Mouse (Mus musculus) liver, embryonic 11.5 days (tissue): Measurements from ENCODE around the gene Btaf1. TPM values are rescaled to one million over a fixed set of nuclear protein-coding genes. Genes with fewer than 3 reads are reported as not detected.
A peak's percentile ranks its signal among the peaks of the same experiment; 100 is the strongest.

Experiments used
- ATAC-seq: fragments of 200-750 bp; cut with Nextera tagmentation; replicated peaks from 2 replicates; pipeline ENCODE4 v1.8.0; 2017; ENCODE audit warnings: moderate number of reproducible peaks, mild to moderate bottlenecking, moderate TSS enrichment, moderate library complexity; ENCODE audit not compliant: low FRiP score
- DNase-seq: peaks from one replicate; pipeline ENCODE4 v3.0.0-alpha.2; 2017; ENCODE audit warnings: low spot score
- H3K27ac ChIP-seq: fragments of 300-500 bp; sonication (generic); 2 replicates; pipeline ENCODE4 v1.5.1; 2014; ENCODE audit warnings: mild to moderate bottlenecking, low read depth, low read length, control low read depth
- H3K27me3 ChIP-seq: fragments of 300-500 bp; sonication (generic); replicated peaks from 2 replicates; pipeline ENCODE4 v1.6.1; 2014; ENCODE audit warnings: low read length, mixed read lengths; ENCODE audit not compliant: control insufficient read depth, insufficient read depth
- H3K36me3 ChIP-seq: fragments of 300-500 bp; sonication (generic); 2 replicates; pipeline ENCODE4 v1.6.1; 2014; ENCODE audit warnings: mild to moderate bottlenecking, low read length, moderate library complexity, mixed read lengths; ENCODE audit not compliant: control insufficient read depth, insufficient read depth
- H3K4me1 ChIP-seq: fragments of 300-500 bp; sonication (generic); replicated peaks from 2 replicates; pipeline ENCODE4 v1.6.1; 2014; ENCODE audit warnings: low read length, mixed read lengths; ENCODE audit not compliant: control insufficient read depth, insufficient read depth
- H3K4me2 ChIP-seq: fragments of 300-500 bp; sonication (generic); 2 replicates; pipeline ENCODE4 v1.6.1; 2014; ENCODE audit warnings: mild to moderate bottlenecking, control low read depth, moderate library complexity
- H3K4me3 ChIP-seq: fragments of 300-500 bp; sonication (generic); 2 replicates; pipeline ENCODE4 v1.5.1; 2014; ENCODE audit warnings: low read depth, low read length, control low read depth
- H3K9ac ChIP-seq: fragments of 300-500 bp; sonication (generic); 2 replicates; pipeline ENCODE4 v1.6.1; 2014; ENCODE audit warnings: low read depth, low read length, control low read depth
- H3K9me3 ChIP-seq: fragments of 300-500 bp; sonication (generic); 2 replicates; pipeline ENCODE4 v1.6.1; 2016; ENCODE audit warnings: low read length, inconsistent platforms, mixed read lengths; ENCODE audit not compliant: control insufficient read depth
- WGBS: fragments of 180-500 bp; shearing (Covaris S2); extraction: QIAGEN DNeasy Blood & Tissue Kit; methylation state at CpG from one replicate; pipeline ENCODE4 v1.1.7; 2014; 5-methylcytosine and 5-hydroxymethylcytosine counted together
- polyA plus RNA-seq: library from polyadenylated mRNA; unstranded; fragments of >200 nt; fragmentation: Nextera tagmentation; extraction: Ambion mirVana; gene quantifications from 2 replicates; pipeline ENCODE4 v1.2.1, GENCODE M21; 2014

The Btaf1 gene
- polyA plus RNA-seq: 29.9 and 32.4 TPM in 2 replicates

GRCm38 (mm10) chr19:36925671-36926552, at the start of gene Btaf1:
Btaf1 (plus strand) TSS chr19:36926079.
- Histone ChIP-seq H3K4me3 (peak within 1 kb of the TSS; percentile 96), H3K27ac (peak within 1 kb of the TSS; percentile 98), H3K9ac (peak within 1 kb of the TSS; percentile 97), H3K9me3 (no peaks in the 10 kb centered on the region), H3K36me3 (peaks cover 3% of the 10 kb centered on the region; the same call in 1 of the 2 replicates), H3K4me2 (peak within 1 kb of the TSS; percentile 75), H3K4me1 (peaks cover 22% of the 10 kb centered on the region), H3K27me3 (no peaks in the 10 kb centered on the region)
- under 1% methylated on average over 84 of the region's 98 CpGs for WGBS
- peak; percentile 89 for DNase-seq
- ATAC-seq: peak; percentile 94

GRCm38 (mm10) chr19:36877329-36877728, 48.5 kb upstream of the Btaf1 start:
- no peaks in the 10 kb centered on the region for H3K9me3 ChIP-seq
- H3K36me3 ChIP-seq: peaks cover 50% of the 10 kb centered on the region
- ATAC-seq (no peak), DNase-seq (no peak)
- H3K4me2 ChIP-seq: no peak overlapping the region
- H3K4me1 ChIP-seq: no peaks in the 10 kb centered on the region
- H3K9ac ChIP-seq: no peak overlapping the region
- H3K27ac ChIP-seq: no peak overlapping the region
- H3K4me3 ChIP-seq: no peak overlapping the region
- H3K27me3 ChIP-seq: no peaks in the 10 kb centered on the region

- 86% methylated on average over 11 of the region's 11 CpGs for WGBS
- ATAC-seq (no peak), DNase-seq (no peak)
- peaks cover 47% of the 10 kb centered on the region for H3K36me3 ChIP-seq
- no peaks in the 10 kb centered on the region for H3K4me1 ChIP-seq
- no peak overlapping the region for H3K4me2 ChIP-seq
- H3K9ac ChIP-seq: no peak overlapping the region
- H3K9me3 ChIP-seq: no peaks in the 10 kb centered on the region
- H3K27ac ChIP-seq: no peak overlapping the region
- no peaks in the 10 kb centered on the region for H3K27me3 ChIP-seq
- no peak overlapping the region for H3K4me3 ChIP-seq
Measured at GRCm38 (mm10) chr19:36878743-36879495, 47.0 kb upstream of the Btaf1 start.

- H3K9me3 ChIP-seq: no peaks in the 10 kb centered on the region
- ATAC-seq (no peak), DNase-seq (no peak)
- H3K9ac ChIP-seq: no peak overlapping the region
- H3K36me3 ChIP-seq: peaks cover 51% of the 10 kb centered on the region
- H3K27ac ChIP-seq: no peak overlapping the region
- no peak overlapping the region for H3K4me2 ChIP-seq
- H3K4me3 ChIP-seq: no peak overlapping the region
- WGBS: 81% methylated on average over 6 of the region's 6 CpGs
- H3K27me3 ChIP-seq: no peaks in the 10 kb centered on the region
- no peaks in the 10 kb centered on the region for H3K4me1 ChIP-seq
Measured at GRCm38 (mm10) chr19:36883119-36883518, 42.8 kb upstream of the Btaf1 start.

- no peak for ATAC-seq
- H3K27ac ChIP-seq: no peak overlapping the region
- no peak overlapping the region for H3K9ac ChIP-seq
- H3K4me3 ChIP-seq: no peak overlapping the region
- DNase-seq: no peak
- WGBS: 81% methylated on average over 2 of the region's 2 CpGs
- H3K4me2 ChIP-seq: no peak overlapping the region
- peaks cover 46% of the 10 kb centered on the region for H3K36me3 ChIP-seq
- no peaks in the 10 kb centered on the region for H3K9me3 ChIP-seq
- no peaks in the 10 kb centered on the region for H3K4me1 ChIP-seq
- H3K27me3 ChIP-seq: no peaks in the 10 kb centered on the region
Measured at GRCm38 (mm10) chr19:36886316-36886715, 39.6 kb upstream of the Btaf1 start.

- H3K27me3 ChIP-seq: no peaks in the 10 kb centered on the region
- H3K27ac ChIP-seq: no peak overlapping the region
- H3K4me2 ChIP-seq: no peak overlapping the region
- H3K36me3 ChIP-seq: peaks cover 39% of the 10 kb centered on the region
- no peaks in the 10 kb centered on the region for H3K9me3 ChIP-seq
- H3K4me3 ChIP-seq: no peak overlapping the region
- H3K9ac ChIP-seq: no peak overlapping the region
- ATAC-seq (no peak), DNase-seq (no peak)
- H3K4me1 ChIP-seq: no peaks in the 10 kb centered on the region
- 90% methylated on average over 3 of the region's 3 CpGs for WGBS
Measured at GRCm38 (mm10) chr19:36887706-36888105, 38.2 kb upstream of the Btaf1 start.

GRCm38 (mm10) chr19:36891746-36892145, 34.1 kb upstream of the Btaf1 start:
- Histone ChIP-seq H3K9me3 (no peaks in the 10 kb centered on the region), H3K4me3 (no peak overlapping the region), H3K36me3 (peaks cover 29% of the 10 kb centered on the region), H3K27me3 (no peaks in the 10 kb centered on the region), H3K4me1 (no peaks in the 10 kb centered on the region), H3K9ac (no peak overlapping the region), H3K27ac (no peak overlapping the region), H3K4me2 (no peak overlapping the region)
- WGBS: 95% methylated on average over 3 of the region's 3 CpGs
- ATAC-seq (no peak), DNase-seq (no peak)

GRCm38 (mm10) chr19:36896791-36897569, 28.9 kb upstream of the Btaf1 start:
- no peak overlapping the region for H3K27ac ChIP-seq
- ATAC-seq (no peak), DNase-seq (no peak)
- H3K9ac ChIP-seq: no peak overlapping the region
- WGBS: 37% methylated on average over 10 of the region's 10 CpGs
- H3K4me3 ChIP-seq: no peak overlapping the region
- H3K9me3 ChIP-seq: no peaks in the 10 kb centered on the region
- no peaks in the 10 kb centered on the region for H3K4me1 ChIP-seq
- no peaks in the 10 kb centered on the region for H3K27me3 ChIP-seq
- no peak overlapping the region for H3K4me2 ChIP-seq
- peaks cover 10% of the 10 kb centered on the region for H3K36me3 ChIP-seq
